Mouse (Mus musculus) kidney, adult 11 months (tissue): ENCODE data around the gene Baiap2l2.

Experiments
- DNase-seq: peaks from one replicate; pipeline ENCODE4 v3.0.0; 2022

The Baiap2l2 gene

GRCm38 (mm10) chr15:79299563-79300155 lies 14.3 kb upstream of the Baiap2l2 start:
- no peak for DNase-seq

GRCm38 (mm10) chr15:79298553-79298952 lies 13.2 kb upstream of the Baiap2l2 start:
- DNase-seq, result no peak

GRCm38 (mm10) chr15:79292779-79293178 lies 7.4 kb upstream of the Baiap2l2 start:
- DNase-seq, result no peak

- no peak for DNase-seq
These were observed 5.0 kb upstream of the Baiap2l2 start for GRCm38 (mm10) chr15:79290340-79290739.

- DNase-seq, result no peak
These were observed 4.1 kb upstream of the Baiap2l2 start for GRCm38 (mm10) chr15:79289441-79289840.

GRCm38 (mm10) chr15:79288387-79288786 lies 3.0 kb upstream of the Baiap2l2 start:
- DNase-seq, result no peak

- DNase-seq, result peak; percentile 58
These were observed 1.8 kb upstream of the Baiap2l2 start for GRCm38 (mm10) chr15:79287091-79287490.

- peak; percentile 79 for DNase-seq
These were observed 804 bp upstream of the Baiap2l2 start for GRCm38 (mm10) chr15:79286141-79286540.

GRCm38 (mm10) chr15:79283371-79283770 lies 2.0 kb downstream of the Baiap2l2 start:
- DNase-seq, result peak; percentile 70

GRCm38 (mm10) chr15:79282434-79282833 lies 2.9 kb downstream of the Baiap2l2 start:
- DNase-seq, result no peak

GRCm38 (mm10) chr15:79281389-79281788 lies 3.9 kb downstream of the Baiap2l2 start:
- DNase-seq, result no peak

- DNase-seq, result no peak
These were observed 4.5 kb downstream of the Baiap2l2 start for GRCm38 (mm10) chr15:79280850-79281249.

GRCm38 (mm10) chr15:79280209-79280608 lies 5.1 kb downstream of the Baiap2l2 start:
- DNase-seq, result no peak

GRCm38 (mm10) chr15:79277728-79278127 lies 7.6 kb downstream of the Baiap2l2 start:
- DNase-seq, result no peak

- no peak for DNase-seq
These were observed 12.3 kb downstream of the Baiap2l2 start for GRCm38 (mm10) chr15:79273020-79273419.

- DNase-seq, result no peak
These were observed 14.1 kb downstream of the Baiap2l2 start for GRCm38 (mm10) chr15:79271124-79271746.

GRCm38 (mm10) chr15:79270317-79271123 lies 14.8 kb downstream of the Baiap2l2 start:
- peak; percentile 46 for DNase-seq

GRCm38 (mm10) chr15:79268521-79268920 lies 16.8 kb downstream of the Baiap2l2 start:
- DNase-seq, result no peak

GRCm38 (mm10) chr15:79265384-79265783 lies 20.0 kb downstream of the Baiap2l2 start:
- no peak for DNase-seq

- no peak for DNase-seq
These were observed 21.6 kb downstream of the Baiap2l2 start for GRCm38 (mm10) chr15:79263726-79264125.

GRCm38 (mm10) chr15:79262786-79263309 lies 22.5 kb downstream of the Baiap2l2 start:
- no peak for DNase-seq

- DNase-seq, result no peak
These were observed 23.0 kb downstream of the Baiap2l2 start for GRCm38 (mm10) chr15:79262375-79262774.

GRCm38 (mm10) chr15:79261757-79262156 lies 23.6 kb downstream of the Baiap2l2 start:
- DNase-seq, result no peak
